Mouse (Mus musculus) frontal cortex, postnatal 10 days (tissue): ENCODE results near the gene Mup9.
"Not testable (repeated sequence)": the region's sequence is repeated elsewhere in the genome, so short reads cannot be mapped to it uniquely, and the experiment has no call there.

Experiments
- DNase-seq, 2 experiments: peaks; one replicate each; pipeline ENCODE4 v3.0.0; 2022; ENCODE audit warnings: low spot score in 2 of 2, mixed read lengths in 1 of 2

Gene Mup9

DNA sequence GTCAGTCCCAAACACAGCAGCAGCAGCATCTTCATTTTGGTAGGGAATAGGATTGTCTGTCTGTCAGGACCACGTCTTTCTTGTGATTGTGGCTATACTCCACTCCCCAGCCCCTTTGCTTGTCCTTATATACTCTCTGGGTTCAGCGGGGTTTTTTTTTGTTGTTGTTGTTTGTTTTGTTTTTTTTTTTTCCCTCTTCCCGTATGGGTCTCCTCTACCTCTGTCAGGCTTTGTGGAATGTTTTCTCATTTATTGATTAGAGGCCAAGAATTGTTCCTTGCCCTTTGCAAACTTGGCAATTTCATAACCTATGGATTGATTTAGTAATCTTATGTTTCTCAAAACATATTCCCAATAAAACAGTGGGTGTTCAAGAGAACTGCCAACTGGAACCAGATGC, at the start of gene Mup9:
TSS of gene Mup9 (minus strand) at position 101 of the 400 bp plus-strand sequence.
- DNase-seq: not testable (repeated sequence)
